Mouse (Mus musculus): ENCODE measurements around the gene Tmed9. TPM values are rescaled to one million over a fixed set of nuclear protein-coding genes. Genes with fewer than 3 reads are reported as not detected.

Tmed9 gene
- polyA plus RNA-seq, 1 experiment: 73.6 TPM

GRCm38 (mm10) chr13:55535796-55536193 is 37.7 kb upstream of the Tmed9 start:
- Histone ChIP-seq H3K4me3 (replicated peaks; ENCODE audit: control insufficient read depth, low read depth, low read length) (peak overlapping the region; percentile 80), H3K4me1 (ENCODE audit: control insufficient read depth, insufficient read depth, low read length) (peaks cover 2% of the 10 kb centered on the region; the same call in 1 of the 2 replicates), H3K27ac (ENCODE audit: control insufficient read depth, insufficient read depth, low read depth, low read length, poor library complexity) (peak overlapping the region; percentile 4; the same call in 1 of the 2 replicates)
- 17% methylated on average over 17 of the region's 17 CpGs for WGBS
- no peak for TF ChIP-seq CTCF (IDR thresholded peaks at IDR 0.05; ENCODE audit: control insufficient read depth, insufficient read depth, low read length)
- no peak for TF ChIP-seq POLR2A (IDR thresholded peaks at IDR 0.05; ENCODE audit: borderline replicate concordance, control insufficient read depth, low read depth, low read length)

DNA sequence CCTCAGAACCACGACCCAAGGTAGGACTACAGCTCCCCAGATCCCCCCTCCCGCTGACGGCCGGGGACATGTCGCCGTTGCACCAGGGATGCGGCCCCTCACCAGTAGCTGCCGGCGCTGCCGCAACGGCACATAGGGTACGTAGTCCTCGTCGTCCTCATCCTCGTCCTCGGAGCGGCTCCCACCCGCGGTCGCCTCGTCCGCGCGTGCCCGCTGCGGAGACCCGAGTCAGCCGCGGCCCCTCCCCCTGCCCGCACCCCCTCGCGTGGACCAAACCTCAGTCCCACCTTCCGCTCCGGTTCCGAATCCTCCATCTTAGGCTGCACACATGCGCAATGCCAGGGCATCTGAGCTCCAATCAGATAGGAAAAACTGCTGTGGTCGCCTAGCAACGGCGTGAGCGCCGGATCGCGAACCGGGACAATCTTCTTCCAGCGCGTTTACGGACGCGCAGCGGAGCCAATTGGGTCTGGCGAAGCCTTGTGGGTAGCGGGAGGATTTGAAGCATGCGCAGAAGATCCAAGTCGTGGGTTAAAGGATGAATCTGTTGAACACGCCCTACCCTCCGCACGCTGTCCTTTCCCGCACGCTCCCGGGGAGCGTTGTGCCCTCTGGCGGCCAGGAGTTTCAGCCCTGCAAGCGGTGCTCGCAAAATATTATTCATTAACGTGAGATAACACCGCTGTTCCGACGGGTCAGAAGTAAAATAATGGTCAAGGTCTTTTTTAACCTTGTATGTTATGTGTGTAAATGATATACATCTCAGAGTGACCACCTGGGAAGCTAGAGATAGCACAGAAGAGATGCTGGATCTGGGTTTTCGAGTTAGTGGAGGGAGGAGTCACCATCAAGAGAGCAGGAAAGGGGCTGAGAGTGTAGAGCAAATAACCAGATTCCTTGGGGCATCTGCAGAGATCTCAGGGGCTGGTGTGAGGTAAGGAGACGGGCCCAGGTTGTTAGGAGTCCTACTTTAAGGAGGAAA is 37.0 kb upstream of the Tmed9 start, which contains the start of gene Ddx41:
TSS of gene Ddx41 (minus strand) at position 465 of the 982 bp plus-strand sequence.
- peak; percentile 98 for TF ChIP-seq CTCF (IDR thresholded peaks at IDR 0.05; ENCODE audit: control insufficient read depth, insufficient read depth, low read length)
- TF ChIP-seq POLR2A (IDR thresholded peaks at IDR 0.05; ENCODE audit: borderline replicate concordance, control insufficient read depth, low read depth, low read length): peak; percentile 27; the same call in 1 of the 2 replicates
- Histone ChIP-seq H3K4me3 (replicated peaks; ENCODE audit: control insufficient read depth, low read depth, low read length) (peak within 1 kb of the TSS; percentile 80), H3K4me1 (ENCODE audit: control insufficient read depth, insufficient read depth, low read length) (no peaks in the 10 kb centered on the region; the same call in 1 of the 2 replicates), H3K27ac (ENCODE audit: control insufficient read depth, insufficient read depth, low read depth, low read length, poor library complexity) (peak within 1 kb of the TSS; percentile 15; the same call in 1 of the 2 replicates)
- 1% methylated on average over 70 of the region's 70 CpGs for WGBS

DNA sequence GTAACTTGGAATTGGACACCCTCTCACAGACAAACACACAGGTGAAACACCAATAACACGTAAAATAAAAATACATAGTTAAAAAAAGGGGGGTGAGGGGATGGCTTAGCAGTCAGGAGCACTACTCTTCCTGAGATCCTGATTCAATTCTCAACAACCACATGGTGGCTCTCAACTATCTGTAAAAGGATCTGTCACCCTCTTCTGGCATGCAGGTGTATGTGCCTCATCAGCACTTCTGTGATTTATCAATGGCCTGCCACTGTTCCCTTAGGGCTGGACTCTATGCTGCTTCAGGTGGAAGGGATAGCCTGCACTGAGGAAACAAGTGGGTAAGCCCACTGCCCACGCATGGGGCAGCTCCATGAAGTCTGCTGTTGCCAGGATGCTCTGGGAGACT is 32.6 kb upstream of the Tmed9 start:
- 81% methylated on average over 2 of the region's 2 CpGs for WGBS

DNA sequence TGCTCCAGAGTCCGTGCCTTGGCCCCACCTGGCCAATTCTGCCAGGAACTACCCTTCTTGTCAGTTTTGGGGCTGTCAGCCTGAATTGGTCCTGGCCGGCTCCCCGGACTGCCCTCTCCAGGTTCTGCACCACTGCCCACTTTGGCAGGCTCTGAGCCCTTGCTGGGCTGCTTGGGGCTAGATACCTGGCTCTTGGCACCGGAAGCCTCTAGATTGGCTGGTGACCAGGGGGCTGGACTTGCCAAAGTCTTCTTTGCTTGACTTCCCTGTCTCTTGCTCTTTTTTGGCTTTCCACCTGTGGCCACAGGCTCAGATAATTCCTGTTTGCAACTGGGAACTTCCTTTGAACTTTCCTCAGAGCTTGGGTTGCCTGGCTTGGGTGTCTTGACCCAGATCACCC is 30.6 kb upstream of the Tmed9 start:
- H3K4me3 ChIP-seq (replicated peaks; ENCODE audit: control insufficient read depth, low read depth, low read length): no peak overlapping the region
- TF ChIP-seq CTCF (IDR thresholded peaks at IDR 0.05; ENCODE audit: control insufficient read depth, insufficient read depth, low read length) (no peak), POLR2A (IDR thresholded peaks at IDR 0.05; ENCODE audit: borderline replicate concordance, control insufficient read depth, low read depth, low read length) (no peak)
- no peak overlapping the region for H3K27ac ChIP-seq (ENCODE audit: control insufficient read depth, insufficient read depth, low read depth, low read length, poor library complexity)
- WGBS: 93% methylated on average over 4 of the region's 4 CpGs
- no peaks in the 10 kb centered on the region; the same call in 1 of the 2 replicates for H3K4me1 ChIP-seq (ENCODE audit: control insufficient read depth, insufficient read depth, low read length)

More for the DNA sequence above, 32.6 kb upstream of the Tmed9 start:
- Histone ChIP-seq H3K4me3 (replicated peaks; ENCODE audit: control insufficient read depth, low read depth, low read length) (no peak overlapping the region), H3K27ac (ENCODE audit: control insufficient read depth, insufficient read depth, low read depth, low read length, poor library complexity) (no peak overlapping the region), H3K4me1 (ENCODE audit: control insufficient read depth, insufficient read depth, low read length) (no peaks in the 10 kb centered on the region; the same call in 1 of the 2 replicates)
- TF ChIP-seq CTCF (IDR thresholded peaks at IDR 0.05; ENCODE audit: control insufficient read depth, insufficient read depth, low read length) (no peak), POLR2A (IDR thresholded peaks at IDR 0.05; ENCODE audit: borderline replicate concordance, control insufficient read depth, low read depth, low read length) (no peak)

DNA sequence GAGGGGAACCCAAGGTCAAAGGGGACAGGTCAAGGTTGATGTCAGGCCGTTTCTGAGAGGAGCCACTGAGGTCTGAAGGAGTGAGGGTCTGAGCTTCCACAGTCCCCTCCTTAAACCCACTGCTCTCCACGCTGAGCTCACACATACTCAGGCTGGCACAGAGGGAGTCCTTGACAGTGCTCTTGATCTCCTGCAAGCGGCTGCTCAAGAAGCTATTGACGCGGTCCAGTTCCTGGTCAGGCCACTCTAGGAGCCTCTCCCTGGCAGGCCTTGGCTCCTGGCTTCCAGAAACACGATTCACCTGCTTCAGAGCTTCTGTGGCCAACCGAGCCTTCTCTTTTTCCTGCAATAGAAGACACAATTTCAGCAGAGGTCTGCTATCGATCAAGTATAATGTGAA is 30.1 kb upstream of the Tmed9 start:
- Histone ChIP-seq H3K4me1 (ENCODE audit: control insufficient read depth, insufficient read depth, low read length) (no peaks in the 10 kb centered on the region; the same call in 1 of the 2 replicates), H3K4me3 (replicated peaks; ENCODE audit: control insufficient read depth, low read depth, low read length) (no peak overlapping the region), H3K27ac (ENCODE audit: control insufficient read depth, insufficient read depth, low read depth, low read length, poor library complexity) (no peak overlapping the region)
- TF ChIP-seq CTCF (IDR thresholded peaks at IDR 0.05; ENCODE audit: control insufficient read depth, insufficient read depth, low read length) (no peak), POLR2A (IDR thresholded peaks at IDR 0.05; ENCODE audit: borderline replicate concordance, control insufficient read depth, low read depth, low read length) (no peak)
- 90% methylated on average over 8 of the region's 8 CpGs for WGBS

GRCm38 (mm10) chr13:55544792-55545191 is 28.7 kb upstream of the Tmed9 start:
- no peaks in the 10 kb centered on the region; the same call in 1 of the 2 replicates for H3K4me1 ChIP-seq (ENCODE audit: control insufficient read depth, insufficient read depth, low read length)
- TF ChIP-seq POLR2A (IDR thresholded peaks at IDR 0.05; ENCODE audit: borderline replicate concordance, control insufficient read depth, low read depth, low read length) (no peak), CTCF (IDR thresholded peaks at IDR 0.05; ENCODE audit: control insufficient read depth, insufficient read depth, low read length) (no peak)
- 66% methylated on average over 6 of the region's 6 CpGs for WGBS
- H3K27ac ChIP-seq (ENCODE audit: control insufficient read depth, insufficient read depth, low read depth, low read length, poor library complexity): no peak overlapping the region
- H3K4me3 ChIP-seq (replicated peaks; ENCODE audit: control insufficient read depth, low read depth, low read length): no peak overlapping the region

- TF ChIP-seq CTCF (IDR thresholded peaks at IDR 0.05; ENCODE audit: control insufficient read depth, insufficient read depth, low read length) (no peak), POLR2A (IDR thresholded peaks at IDR 0.05; ENCODE audit: borderline replicate concordance, control insufficient read depth, low read depth, low read length) (no peak)
- Histone ChIP-seq H3K27ac (ENCODE audit: control insufficient read depth, insufficient read depth, low read depth, low read length, poor library complexity) (no peak overlapping the region), H3K4me3 (replicated peaks; ENCODE audit: control insufficient read depth, low read depth, low read length) (no peak overlapping the region), H3K4me1 (ENCODE audit: control insufficient read depth, insufficient read depth, low read length) (no peaks in the 10 kb centered on the region; the same call in 1 of the 2 replicates)
- 97% methylated on average over 2 of the region's 2 CpGs for WGBS
Measured at GRCm38 (mm10) chr13:55547916-55548315, 25.6 kb upstream of the Tmed9 start.

- Histone ChIP-seq H3K27ac (ENCODE audit: control insufficient read depth, insufficient read depth, low read depth, low read length, poor library complexity) (no peak overlapping the region), H3K4me1 (ENCODE audit: control insufficient read depth, insufficient read depth, low read length) (no peaks in the 10 kb centered on the region; the same call in 1 of the 2 replicates), H3K4me3 (replicated peaks; ENCODE audit: control insufficient read depth, low read depth, low read length) (no peak overlapping the region)
- TF ChIP-seq CTCF (IDR thresholded peaks at IDR 0.05; ENCODE audit: control insufficient read depth, insufficient read depth, low read length): no peak
- TF ChIP-seq POLR2A (IDR thresholded peaks at IDR 0.05; ENCODE audit: borderline replicate concordance, control insufficient read depth, low read depth, low read length): no peak
- WGBS: 86% methylated on average over 5 of the region's 5 CpGs
Measured at GRCm38 (mm10) chr13:55548426-55548825, 25.1 kb upstream of the Tmed9 start.

All from bone marrow, adult 2 months (tissue).